ENCODE assay signal across 21 mouse cellular contexts in genomic region chr3:58523386-58523785, GRCm38 (mm10). TPM values are rescaled to one million over a fixed set of nuclear protein-coding genes. Genes with fewer than 3 reads are reported as not detected.
DNase-seq lines count a peak whose midpoint lies in the region; ATAC-seq and TF ChIP-seq lines count a peak whose summit lies in the region.
"Had no signal": no experiment of that assay in that cellular context is flagged by ENCODE, and none has a peak within 500 bp of the region (broad histone marks: within the 10 kb centered on the region; RNA-seq: fewer than 3 reads in every experiment).

No protein-coding gene starts in this region.

- H3K4me3 ChIP-seq in embryonic facial prominence, embryonic 13.5 days: no peak overlapping the region
- no peak overlapping the region for H3K4me3 ChIP-seq in embryonic facial prominence, embryonic 10.5 days
- peak overlapping the region; percentile 88; the same call in 1 of the 2 replicates for H3K4me3 ChIP-seq in kidney, embryonic 15.5 days (replicated peaks)
- peak overlapping the region; percentile 95; the same call in 1 of the 2 replicates for H3K4me3 ChIP-seq in embryonic facial prominence, embryonic 14.5 days (ENCODE audit: low read depth, low read length)
- H3K4me3 ChIP-seq in liver, embryonic 15.5 days (replicated peaks): peak overlapping the region; percentile 98
- H3K4me3 ChIP-seq in intestine, postnatal 0 days (ENCODE audit: low read depth, low read length): no peak overlapping the region
- H3K4me3 ChIP-seq: hindbrain, embryonic 12.5 days; left cerebral cortex, adult 2 months; midbrain, embryonic 12.5 days had no signal

- no peak overlapping the region for H3K9ac ChIP-seq in embryonic facial prominence, embryonic 13.5 days
- H3K9ac ChIP-seq in kidney, embryonic 15.5 days: no peak overlapping the region
- no peak overlapping the region for H3K9ac ChIP-seq in embryonic facial prominence, embryonic 14.5 days (ENCODE audit: low read depth, low read length)
- H3K9ac ChIP-seq in liver, embryonic 15.5 days: no peak overlapping the region
- no peak overlapping the region for H3K9ac ChIP-seq in intestine, postnatal 0 days (ENCODE audit: low read depth, low read length)
- H3K9ac ChIP-seq: forebrain, embryonic 15.5 days; hindbrain, embryonic 12.5 days; midbrain, embryonic 12.5 days had no signal

- H3K36me3 ChIP-seq in embryonic facial prominence, embryonic 13.5 days: peaks cover 24% of the 10 kb centered on the region
- H3K36me3 ChIP-seq in embryonic facial prominence, embryonic 10.5 days (replicated peaks): peaks cover 38% of the 10 kb centered on the region
- H3K36me3 ChIP-seq in kidney, embryonic 15.5 days: peaks cover 38% of the 10 kb centered on the region
- peaks cover 28% of the 10 kb centered on the region for H3K36me3 ChIP-seq in embryonic facial prominence, embryonic 14.5 days (ENCODE audit: control insufficient read depth, insufficient read depth, low read length)
- H3K36me3 ChIP-seq in liver, embryonic 15.5 days (replicated peaks): peaks cover 24% of the 10 kb centered on the region
- peaks cover 11% of the 10 kb centered on the region; the same call in 1 of the 2 replicates for H3K36me3 ChIP-seq in intestine, postnatal 0 days (ENCODE audit: control insufficient read depth, insufficient read depth)

- H3K9me3 ChIP-seq in embryonic facial prominence, embryonic 13.5 days: no peaks in the 10 kb centered on the region
- no peaks in the 10 kb centered on the region for H3K9me3 ChIP-seq in embryonic facial prominence, embryonic 10.5 days
- H3K9me3 ChIP-seq in kidney, embryonic 15.5 days (replicated peaks): no peaks in the 10 kb centered on the region
- no peaks in the 10 kb centered on the region for H3K9me3 ChIP-seq in embryonic facial prominence, embryonic 14.5 days (ENCODE audit: control insufficient read depth, low read length)
- H3K9me3 ChIP-seq in liver, embryonic 15.5 days (replicated peaks): no peaks in the 10 kb centered on the region
- H3K9me3 ChIP-seq in intestine, postnatal 0 days (ENCODE audit: control insufficient read depth): no peaks in the 10 kb centered on the region
- H3K9me3 ChIP-seq: forebrain, embryonic 15.5 days; hindbrain, embryonic 12.5 days; midbrain, embryonic 12.5 days had no signal

- peak overlapping the region; percentile 78; the same call in 1 of the 2 replicates for H3K4me2 ChIP-seq in embryonic facial prominence, embryonic 13.5 days
- no peak overlapping the region for H3K4me2 ChIP-seq in kidney, embryonic 15.5 days
- H3K4me2 ChIP-seq in embryonic facial prominence, embryonic 14.5 days (ENCODE audit: low read depth, low read length): no peak overlapping the region
- peak overlapping the region; percentile 85; the same call in 1 of the 2 replicates for H3K4me2 ChIP-seq in liver, embryonic 15.5 days
- H3K4me2 ChIP-seq in intestine, postnatal 0 days (replicated peaks; ENCODE audit: low read depth): no peak overlapping the region

- peaks cover 19% of the 10 kb centered on the region; the same call in 1 of the 2 replicates for H3K4me1 ChIP-seq in embryonic facial prominence, embryonic 13.5 days
- peaks cover 19% of the 10 kb centered on the region for H3K4me1 ChIP-seq in embryonic facial prominence, embryonic 10.5 days
- peaks cover 14% of the 10 kb centered on the region; the same call in 1 of the 2 replicates for H3K4me1 ChIP-seq in kidney, embryonic 15.5 days
- H3K4me1 ChIP-seq in embryonic facial prominence, embryonic 14.5 days (ENCODE audit: control insufficient read depth, insufficient read depth, low read length): peaks cover 18% of the 10 kb centered on the region
- H3K4me1 ChIP-seq in liver, embryonic 15.5 days (replicated peaks): peaks cover 34% of the 10 kb centered on the region
- no peaks in the 10 kb centered on the region for H3K4me1 ChIP-seq in intestine, postnatal 0 days (replicated peaks; ENCODE audit: control insufficient read depth, insufficient read depth, low read length)

- no peaks in the 10 kb centered on the region for H3K27me3 ChIP-seq in embryonic facial prominence, embryonic 13.5 days
- H3K27me3 ChIP-seq in embryonic facial prominence, embryonic 10.5 days (replicated peaks; ENCODE audit: low read depth, poor library complexity, severe bottlenecking): no peaks in the 10 kb centered on the region
- no peaks in the 10 kb centered on the region for H3K27me3 ChIP-seq in kidney, embryonic 15.5 days
- no peaks in the 10 kb centered on the region for H3K27me3 ChIP-seq in embryonic facial prominence, embryonic 14.5 days (replicated peaks; ENCODE audit: control insufficient read depth, insufficient read depth, low read length)
- H3K27me3 ChIP-seq in liver, embryonic 15.5 days: no peaks in the 10 kb centered on the region
- no peaks in the 10 kb centered on the region for H3K27me3 ChIP-seq in intestine, postnatal 0 days (replicated peaks; ENCODE audit: control insufficient read depth, insufficient read depth, low read length)
- H3K27me3 ChIP-seq: forebrain, embryonic 15.5 days; hindbrain, embryonic 12.5 days; midbrain, embryonic 12.5 days had no signal

- no peak for ATAC-seq in embryonic facial prominence, embryonic 13.5 days (ENCODE audit: insufficient number of reproducible peaks, insufficient read depth, low FRiP score, low TSS enrichment, low read depth)
- no peak for ATAC-seq in kidney, embryonic 15.5 days (replicated peaks; ENCODE audit: low FRiP score)
- no peak for ATAC-seq in embryonic facial prominence, embryonic 14.5 days (ENCODE audit: low read depth)
- no peak for ATAC-seq in liver, embryonic 15.5 days (ENCODE audit: insufficient read depth)
- no peak for ATAC-seq in intestine, postnatal 0 days
- ATAC-seq: forebrain, embryonic 15.5 days had no signal

- 94% methylated on average over 3 of the region's 3 CpGs for WGBS in embryonic facial prominence, embryonic 13.5 days
- 94% methylated on average over 3 of the region's 3 CpGs for WGBS in embryonic facial prominence, embryonic 10.5 days
- WGBS in kidney, embryonic 15.5 days: 93% methylated on average over 3 of the region's 3 CpGs
- 91% methylated on average over 3 of the region's 3 CpGs for WGBS in embryonic facial prominence, embryonic 14.5 days
- WGBS in liver, embryonic 15.5 days (ENCODE audit: insufficient replicate concordance): 86% methylated on average over 3 of the region's 3 CpGs
- WGBS in intestine, postnatal 0 days: 89% methylated on average over 3 of the region's 3 CpGs

- TF ChIP-seq CTCF in intestine, postnatal 0 days (IDR thresholded peaks at IDR 0.05; ENCODE audit: low read depth): no peak

- DNase-seq in embryonic facial prominence, embryonic 10.5 days (ENCODE audit: low spot score): no peak
- no peak for DNase-seq in kidney, adult 8-10 months
- no peak for DNase-seq in embryonic facial prominence, embryonic 14.5 days (ENCODE audit: low spot score)
- no peak for DNase-seq in urinary bladder, adult 2 months (ENCODE audit: low spot score)
- DNase-seq: adrenal gland, postnatal 36 days; cerebellum, adult 11 months; cerebellum, adult 9-11 months; gastrocnemius, postnatal 25 days; kidney, adult 11 months; lung, adult 18-20 months; lung, postnatal 10 days; thymus, postnatal 25 days had no signal

- H3K27ac ChIP-seq in embryonic facial prominence, embryonic 13.5 days: no peak overlapping the region
- H3K27ac ChIP-seq in embryonic facial prominence, embryonic 10.5 days (replicated peaks): no peak overlapping the region
- no peak overlapping the region for H3K27ac ChIP-seq in kidney, embryonic 15.5 days
- H3K27ac ChIP-seq in embryonic facial prominence, embryonic 14.5 days (replicated peaks; ENCODE audit: low read depth, low read length): no peak overlapping the region
- no peak overlapping the region for H3K27ac ChIP-seq in liver, embryonic 15.5 days (replicated peaks)
- no peak overlapping the region for H3K27ac ChIP-seq in intestine, postnatal 0 days (ENCODE audit: low read depth, low read length)
- H3K27ac ChIP-seq: forebrain, embryonic 15.5 days; hindbrain, embryonic 12.5 days; kidney, postnatal 0 days; left cerebral cortex, adult 2 months; midbrain, embryonic 12.5 days had no signal

RNA-seq across cellular contexts. Expression of gene Eif2a, which starts 2.2 kb away (rescaled TPM):
- polyA plus RNA-seq in embryonic facial prominence, embryonic 13.5 days (2015; fragmentation: Nextera tagmentation; extraction: Ambion mirVana): 56.5 and 59.1 TPM in 2 replicates
- polyA plus RNA-seq in embryonic facial prominence, embryonic 10.5 days (2016; fragmentation: Nextera tagmentation; extraction: Ambion mirVana): 57.4 and 58.9 TPM in 2 replicates
- polyA plus RNA-seq in kidney, embryonic 15.5 days (2015; fragmentation: Nextera tagmentation; extraction: Ambion mirVana): 56.3 and 58.0 TPM in 2 replicates
- polyA plus RNA-seq in embryonic facial prominence, embryonic 14.5 days (2014; fragmentation: Nextera tagmentation; extraction: Ambion mirVana): 52.8 and 54.6 TPM in 2 replicates
- polyA plus RNA-seq in liver, embryonic 15.5 days (2015; fragmentation: Nextera tagmentation; extraction: Ambion mirVana): 23.5 and 25.8 TPM in 2 replicates
- 46.6 and 52.4 TPM in 2 replicates for polyA plus RNA-seq in urinary bladder, adult 2 months (2012; rRNA removed)
- polyA plus RNA-seq in intestine, postnatal 0 days (2015; fragmentation: Nextera tagmentation; extraction: Ambion mirVana): 28.4 and 29.2 TPM in 2 replicates

RNA-seq across cellular contexts. Expression of gene Serp1, which starts 2.3 kb away (rescaled TPM):
- polyA plus RNA-seq in embryonic facial prominence, embryonic 13.5 days (2015; fragmentation: Nextera tagmentation; extraction: Ambion mirVana): 153 and 161 TPM in 2 replicates
- 144 and 146 TPM in 2 replicates for polyA plus RNA-seq in embryonic facial prominence, embryonic 10.5 days (2016; fragmentation: Nextera tagmentation; extraction: Ambion mirVana)
- polyA plus RNA-seq in kidney, embryonic 15.5 days (2015; fragmentation: Nextera tagmentation; extraction: Ambion mirVana): 139 and 150 TPM in 2 replicates
- 176 and 184 TPM in 2 replicates for polyA plus RNA-seq in embryonic facial prominence, embryonic 14.5 days (2014; fragmentation: Nextera tagmentation; extraction: Ambion mirVana)
- 101 and 105 TPM in 2 replicates for polyA plus RNA-seq in liver, embryonic 15.5 days (2015; fragmentation: Nextera tagmentation; extraction: Ambion mirVana)
- polyA plus RNA-seq in urinary bladder, adult 2 months (2012; rRNA removed): 51.8 and 56.1 TPM in 2 replicates
- polyA plus RNA-seq in intestine, postnatal 0 days (2015; fragmentation: Nextera tagmentation; extraction: Ambion mirVana): 156 TPM in 2 replicates

RNA-seq across cellular contexts. Expression of gene Selenot, which starts 53.0 kb away (rescaled TPM):
- 15.6 and 17.1 TPM in 2 replicates for polyA plus RNA-seq in embryonic facial prominence, embryonic 13.5 days (2015; fragmentation: Nextera tagmentation; extraction: Ambion mirVana)
- 13.5 and 15.4 TPM in 2 replicates for polyA plus RNA-seq in embryonic facial prominence, embryonic 10.5 days (2016; fragmentation: Nextera tagmentation; extraction: Ambion mirVana)
- polyA plus RNA-seq in kidney, embryonic 15.5 days (2015; fragmentation: Nextera tagmentation; extraction: Ambion mirVana): 23.9 and 26.4 TPM in 2 replicates
- 25.9 and 26.1 TPM in 2 replicates for polyA plus RNA-seq in embryonic facial prominence, embryonic 14.5 days (2014; fragmentation: Nextera tagmentation; extraction: Ambion mirVana)
- polyA plus RNA-seq in liver, embryonic 15.5 days (2015; fragmentation: Nextera tagmentation; extraction: Ambion mirVana): 10.5 and 10.6 TPM in 2 replicates
- 71.4 and 75.8 TPM in 2 replicates for polyA plus RNA-seq in urinary bladder, adult 2 months (2012; rRNA removed)
- 28.0 and 31.5 TPM in 2 replicates for polyA plus RNA-seq in intestine, postnatal 0 days (2015; fragmentation: Nextera tagmentation; extraction: Ambion mirVana)

Comparison
In these comparisons a context has a peak if more than half of its experiments do, and no peak if none do; other contexts are left out.
1. H3K4me2 ChIP-seq: peak in embryonic facial prominence, embryonic 13.5 days (single experiment) and liver, embryonic 15.5 days (single experiment); none in kidney, embryonic 15.5 days (single experiment), embryonic facial prominence, embryonic 14.5 days (single experiment) and intestine, postnatal 0 days (single experiment).
2. H3K4me3 ChIP-seq: peak in kidney, embryonic 15.5 days (single experiment), embryonic facial prominence, embryonic 14.5 days (single experiment) and liver, embryonic 15.5 days (single experiment); none in embryonic facial prominence, embryonic 13.5 days (single experiment), embryonic facial prominence, embryonic 10.5 days (single experiment) and intestine, postnatal 0 days (single experiment).